Mouse (Mus musculus): ENCODE data around the gene Prss8.

DNA sequence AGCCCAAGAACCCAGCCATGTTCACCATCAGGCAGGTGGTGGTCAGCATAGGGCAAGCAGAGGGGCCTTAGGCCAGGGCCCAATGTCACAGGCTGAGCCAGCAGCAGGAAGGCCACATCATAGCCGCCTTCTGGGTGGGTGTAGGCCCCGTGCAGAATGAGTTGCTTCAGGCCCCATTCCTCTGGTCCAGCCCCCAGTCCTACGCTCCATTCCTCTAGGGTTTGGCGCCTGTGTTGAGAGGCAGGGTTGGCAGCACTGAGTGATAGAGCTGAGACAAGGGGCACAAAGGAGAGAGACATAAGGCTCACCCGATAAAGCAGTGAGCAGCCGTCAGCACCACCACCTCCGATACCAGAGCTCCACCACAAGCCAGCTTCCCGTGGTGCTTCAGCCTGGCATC lies 42.7 kb downstream of the Prss8 start:
- no peak for TF ChIP-seq CTCF (IDR thresholded peaks at IDR 0.05; ENCODE audit: borderline replicate concordance, control insufficient read depth, extremely low read depth, insufficient read depth, low read length, poor library complexity)
- no peak for TF ChIP-seq POLR2A (IDR thresholded peaks at IDR 0.05; ENCODE audit: control insufficient read depth, extremely low read depth, insufficient read depth, low read length, poor library complexity)

All from thymus, adult 2 months (tissue).